Mouse (Mus musculus) CH12.LX (cell line): ENCODE measurements around the gene Neurl1a. TPM values are rescaled to one million over a fixed set of nuclear protein-coding genes. Genes with fewer than 3 reads are reported as not detected.

Experiments used
- DNase-seq: peaks from one replicate; pipeline ENCODE4 v3.0.0-alpha.2; 2013; ENCODE audit errors: extremely low read depth
- H3K27ac ChIP-seq: 2 replicates; pipeline ENCODE4 v1.5.1; 2012; ENCODE audit warnings: low read depth, mild to moderate bottlenecking, control low read depth, moderate library complexity; ENCODE audit not compliant: insufficient read depth
- H3K27me3 ChIP-seq: replicated peaks from 2 replicates; pipeline ENCODE3; 2012; ENCODE audit warnings: inconsistent platforms
- H3K36me3 ChIP-seq, 2 experiments: replicated peaks in 1 of 2; 2 replicates each; pipeline versions ENCODE3 to v1.6.1; 2012; ENCODE audit warnings: inconsistent platforms in 1 of 2, low read length in 1 of 2, mild to moderate bottlenecking in 1 of 2, mixed read lengths in 1 of 2, moderate library complexity in 1 of 2; ENCODE audit not compliant: control insufficient read depth in 1 of 2, insufficient read depth in 1 of 2
- H3K4me1 ChIP-seq, 2 experiments: 2 replicates each; pipeline ENCODE4 v1.6.1; 2012; ENCODE audit warnings: inconsistent platforms in 1 of 2, moderate library complexity in 1 of 2; ENCODE audit not compliant: insufficient read depth in 2 of 2, control insufficient read depth in 1 of 2
- H3K4me2 ChIP-seq: 2 replicates; pipeline ENCODE4 v1.6.1; 2012; ENCODE audit warnings: low read depth, mild to moderate bottlenecking, control low read depth; ENCODE audit not compliant: poor library complexity, insufficient read depth, severe bottlenecking
- H3K4me3 ChIP-seq, 3 experiments: fragments of 150-350 bp in 1 of 3; sonication (generic) in 1 of 3; replicated peaks in 1 of 3; 2 replicates each; pipeline versions ENCODE3 to v1.5.1; 2011 to 2012; ENCODE audit warnings: low read depth in 2 of 3, low read length in 2 of 3, mild to moderate bottlenecking in 2 of 3, moderate library complexity in 2 of 3, control low read depth in 1 of 3, improper control_type of control experiment in 1 of 3, inconsistent platforms in 1 of 3, mixed read lengths in 1 of 3; ENCODE audit not compliant: poor library complexity in 1 of 3
- H3K79me2 ChIP-seq: replicated peaks from 2 replicates; pipeline ENCODE4 v1.6.1; 2012; ENCODE audit warnings: mild to moderate bottlenecking, moderate library complexity; ENCODE audit not compliant: control insufficient read depth, poor library complexity, insufficient read depth, severe bottlenecking; ENCODE audit errors: extremely low read depth
- H3K9ac ChIP-seq: 2 replicates; pipeline ENCODE4 v1.6.1; 2012; ENCODE audit warnings: low read depth, mild to moderate bottlenecking, control low read depth, moderate library complexity; ENCODE audit not compliant: insufficient read depth
- H3K9me3 ChIP-seq: replicated peaks from 2 replicates; pipeline ENCODE3; 2012; ENCODE audit warnings: low read length, inconsistent platforms, mixed read lengths
- BHLHE40 ChIP-seq: IDR thresholded peaks from 2 replicates; pipeline ENCODE4 v1.6.1; 2011; ENCODE audit warnings: mild to moderate bottlenecking, low read depth, low read length, improper control_type of control experiment
- CTCF ChIP-seq, 2 experiments: IDR thresholded peaks in 1 of 2; conservative IDR thresholded peaks in 1 of 2; 2 replicates each; pipeline ENCODE4 v1.5.1; 2011 to 2012; ENCODE audit warnings: low read depth in 2 of 2, low read length in 2 of 2, improper control_type of control experiment in 1 of 2, inconsistent platforms in 1 of 2, mild to moderate bottlenecking in 1 of 2, moderate library complexity in 1 of 2
- ETS1 ChIP-seq: conservative IDR thresholded peaks from 2 replicates; pipeline ENCODE4 v1.6.1; 2012; ENCODE audit warnings: low read depth, mild to moderate bottlenecking, inconsistent platforms, low read length, improper control_type of control experiment, moderate library complexity
- KAT2A ChIP-seq: IDR thresholded peaks from 2 replicates; pipeline ENCODE4 v1.6.1; 2012; ENCODE audit warnings: low read length, improper control_type of control experiment, inconsistent platforms; ENCODE audit not compliant: insufficient replicate concordance
- MAFK ChIP-seq: IDR thresholded peaks from 2 replicates; pipeline ENCODE4 v1.6.1; 2011; ENCODE audit warnings: low read length, improper control_type of control experiment; ENCODE audit not compliant: insufficient replicate concordance
- MAX ChIP-seq: IDR thresholded peaks from 2 replicates; pipeline ENCODE4 v1.6.1; 2011; ENCODE audit warnings: low read length, improper control_type of control experiment
- MAZ ChIP-seq: IDR thresholded peaks from 2 replicates; pipeline ENCODE4 v1.6.1; 2012; ENCODE audit warnings: low read depth, mild to moderate bottlenecking, inconsistent platforms, low read length, improper control_type of control experiment, moderate library complexity
- NRF1 ChIP-seq: IDR thresholded peaks from 2 replicates; pipeline ENCODE4 v1.6.1; 2014; ENCODE audit warnings: low read depth, mild to moderate bottlenecking, inconsistent platforms, low read length, improper control_type of control experiment, moderate library complexity
- PAX5 ChIP-seq: IDR thresholded peaks from 2 replicates; pipeline ENCODE4 v1.6.1; 2012; ENCODE audit warnings: low read length, inconsistent platforms, mixed read lengths
- POLR2A ChIP-seq: IDR thresholded peaks from 2 replicates; pipeline ENCODE4 v1.6.1; 2011; ENCODE audit warnings: low read depth, mild to moderate bottlenecking, improper control_type of control experiment, low read length
- RAD21 ChIP-seq: IDR thresholded peaks from 2 replicates; pipeline ENCODE4 v1.6.1; 2011; ENCODE audit warnings: low read depth, mild to moderate bottlenecking, low read length, improper control_type of control experiment, moderate library complexity
- SMC3 ChIP-seq: IDR thresholded peaks from 2 replicates; pipeline ENCODE4 v1.6.1; 2011; ENCODE audit warnings: low read depth, low read length, improper control_type of control experiment
- USF2 ChIP-seq: conservative IDR thresholded peaks from 2 replicates; pipeline ENCODE4 v1.6.1; 2011; ENCODE audit warnings: low read depth, low read length, improper control_type of control experiment
- ZC3H11A ChIP-seq: IDR thresholded peaks from 2 replicates; pipeline ENCODE4 v1.6.1; 2012; ENCODE audit warnings: low read depth, mild to moderate bottlenecking, inconsistent platforms, low read length, improper control_type of control experiment
- ZKSCAN1 ChIP-seq: IDR thresholded peaks from 2 replicates; pipeline ENCODE4 v1.6.1; 2012; ENCODE audit warnings: low read depth, inconsistent platforms, low read length, improper control_type of control experiment, borderline replicate concordance
- ZMIZ1 ChIP-seq: IDR thresholded peaks from 2 replicates; pipeline ENCODE4 v1.6.1; 2012; ENCODE audit warnings: low read depth, mild to moderate bottlenecking, inconsistent platforms, low read length, improper control_type of control experiment
- ZNF384 ChIP-seq: IDR thresholded peaks from 2 replicates; pipeline ENCODE4 v1.6.1; 2012; ENCODE audit warnings: low read depth, low read length, improper control_type of control experiment, inconsistent platforms
- dilution Hi-C: fragments of 300-500 bp; cut with MboI; formaldehyde crosslinking; loops from 2 replicates; pipeline ENCODE4 v1.14.3; 2020; ENCODE audit warnings: low sequenced_read_pairs; ENCODE audit not compliant: extremely low pct_unique_long_range_greater_than_20kb, extremely low pct_ligation_motif_present
- in situ Hi-C: fragments of 300-500 bp; cut with MboI; formaldehyde crosslinking; loops from 3 replicates; pipeline ENCODE4 v1.14.3; 2019; ENCODE audit warnings: low sequenced_read_pairs, low pct_ligation_motif_present, low pct_unique_long_range_greater_than_20kb, mixed read lengths
- polyA plus RNA-seq: library from polyadenylated mRNA; unstranded; fragments of >175 nt; gene quantifications from 2 replicates; pipeline ENCODE4 v1.2.1, GENCODE M21; 2012; ENCODE audit warnings: low read depth; ENCODE audit not compliant: insufficient read length
- total RNA-seq, 2 experiments: library from RNA; depleted of rRNA; stranded (reverse); fragments of 300-350 nt in 1 of 2; fragments of >200 nt in 1 of 2; gene quantifications; 2 replicates each; pipeline ENCODE4 v1.2.3; 2012 to 2014

The Neurl1a gene
- total and polyA plus RNA-seq, 3 experiments, result 0.05 to 0.13 TPM; not detected in 1

DNA sequence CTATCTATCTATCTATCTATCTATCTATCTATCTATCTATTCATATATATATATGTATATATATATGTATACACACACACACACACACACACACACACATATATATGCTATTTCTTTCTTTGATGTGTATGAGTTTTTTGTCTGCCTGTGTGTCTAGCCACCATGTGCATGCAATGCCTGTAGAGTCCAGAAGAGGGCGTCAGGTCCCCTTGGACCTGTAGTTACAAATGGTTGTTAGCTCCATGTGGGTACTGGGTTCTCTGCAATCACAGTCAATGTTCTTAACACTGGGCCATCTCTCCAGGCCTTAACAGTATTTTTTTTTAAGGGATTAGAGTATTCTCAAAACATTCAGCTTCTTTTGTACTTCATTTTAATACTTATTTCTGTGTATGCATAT lies 34.9 kb downstream of the Neurl1a start:
- Histone ChIP-seq H3K4me3 (no peak overlapping the region), H3K36me3 (no peaks in the 10 kb centered on the region), H3K9ac (no peak overlapping the region), H3K4me2 (no peak overlapping the region), H3K27me3 (no peaks in the 10 kb centered on the region), H3K27ac (no peak overlapping the region), H3K9me3 (peaks cover 4% of the 10 kb centered on the region), H3K4me1 (peaks cover 0 to 8% of the 10 kb centered on the region in 2 experiments; a peak in 2 of 4 replicates), H3K79me2 (no peaks in the 10 kb centered on the region)
- TF ChIP-seq ZMIZ1 (no peak), ETS1 (no peak), SMC3 (peak; percentile 25; the same call in 1 of the 2 replicates), RAD21 (peak; percentile 6), BHLHE40 (no peak), MAX (no peak), MAZ (no peak), ZC3H11A (no peak), NRF1 (no peak), ZKSCAN1 (no peak), MAFK (no peak), USF2 (no peak), ZNF384 (no peak), CTCF (conservative IDR thresholded peaks at IDR 0.05 in 1 of 2, IDR thresholded peaks at IDR 0.05 in 1 of 2; ENCODE audit: low read depth in 2 of 2, low read length in 2 of 2) (peak; percentile 24 to 45; a peak in 2 of 4 replicates), KAT2A (no peak)
- peak; percentile 14 for DNase-seq
- dilution Hi-C loops (no loop called here), in situ Hi-C loops (no loop called here)

DNA sequence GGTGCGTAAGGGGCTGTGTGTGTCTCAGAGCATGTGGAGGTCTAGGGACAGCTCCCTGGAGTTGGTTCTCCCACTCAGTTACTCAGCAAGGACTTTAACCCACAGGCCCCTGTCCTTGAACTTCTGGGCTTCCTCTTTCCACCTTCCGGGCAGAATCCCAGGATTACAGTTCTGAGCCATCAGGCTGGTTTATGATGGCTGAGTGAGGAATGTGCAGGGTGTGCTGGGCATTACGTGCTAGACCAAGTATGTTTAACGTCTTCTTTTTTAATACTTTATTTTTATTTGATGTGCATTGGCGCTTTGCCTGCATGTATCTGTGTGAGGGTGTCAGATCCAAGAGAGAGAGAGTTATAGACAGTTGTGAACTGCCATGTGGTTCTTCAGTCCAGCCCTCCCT lies 38.1 kb downstream of the Neurl1a start:
- H3K4me3 ChIP-seq, result no peak overlapping the region
- no peak overlapping the region for H3K27ac ChIP-seq
- TF ChIP-seq POLR2A (no peak), PAX5 (no peak), ETS1 (no peak)
- no peaks in the 10 kb centered on the region for H3K36me3 ChIP-seq
- H3K4me1 ChIP-seq, result peaks cover under 1 to 19% of the 10 kb centered on the region in 2 experiments; a peak in 3 of 4 replicates
- no peak overlapping the region for H3K9ac ChIP-seq
- in situ Hi-C loops (no loop called here), dilution Hi-C loops (no loop called here)
- H3K79me2 ChIP-seq, result no peaks in the 10 kb centered on the region
- no peak overlapping the region for H3K4me2 ChIP-seq
- no peaks in the 10 kb centered on the region for H3K9me3 ChIP-seq
- no peak for DNase-seq
- no peaks in the 10 kb centered on the region for H3K27me3 ChIP-seq
